Mouse (Mus musculus) MEL (cell line): ENCODE results near the gene Gpr142.

ENCODE experiments used
- CTCF ChIP-seq, 3 experiments: IDR thresholded peaks in 2 of 3; conservative IDR thresholded peaks in 1 of 3; 2 replicates each; pipeline ENCODE4 v1.5.1; 2011 to 2012; ENCODE audit warnings: low read length in 3 of 3, low read depth in 2 of 3, mild to moderate bottlenecking in 2 of 3, improper control_type of control experiment in 1 of 3, inconsistent platforms in 1 of 3, mixed read lengths in 1 of 3, moderate library complexity in 1 of 3; ENCODE audit not compliant: control insufficient read depth in 1 of 3, insufficient read depth in 1 of 3, poor library complexity in 1 of 3, severe bottlenecking in 1 of 3
- ELF1 ChIP-seq: IDR thresholded peaks from 2 replicates; pipeline ENCODE4 v1.6.1; 2014; ENCODE audit warnings: low read depth, mild to moderate bottlenecking, inconsistent platforms, low read length, improper control_type of control experiment, moderate library complexity
- EP300 ChIP-seq, 2 experiments: IDR thresholded peaks; 2 replicates each; pipeline ENCODE4 v1.6.1; 2011; ENCODE audit warnings: improper control_type of control experiment in 2 of 2, low read length in 2 of 2, low read depth in 1 of 2, mild to moderate bottlenecking in 1 of 2
- ETS1 ChIP-seq: IDR thresholded peaks from 2 replicates; pipeline ENCODE4 v1.6.1; 2012; ENCODE audit warnings: low read depth, mild to moderate bottlenecking, inconsistent platforms, low read length, improper control_type of control experiment, moderate library complexity
- JUND ChIP-seq: IDR thresholded peaks from 2 replicates; pipeline ENCODE4 v1.6.1; 2011; ENCODE audit warnings: low read depth, mild to moderate bottlenecking, improper control_type of control experiment, low read length
- MAFK ChIP-seq: IDR thresholded peaks from 2 replicates; pipeline ENCODE4 v1.6.1; 2011; ENCODE audit warnings: low read depth, mild to moderate bottlenecking, low read length, improper control_type of control experiment, borderline replicate concordance
- POLR2A ChIP-seq, 2 experiments: IDR thresholded peaks; 2 replicates each; pipeline ENCODE4 v1.6.1; 2011 to 2012; ENCODE audit warnings: low read length in 2 of 2, mild to moderate bottlenecking in 2 of 2, control low read depth in 1 of 2, improper control_type of control experiment in 1 of 2, low read depth in 1 of 2, moderate library complexity in 1 of 2; ENCODE audit not compliant: control insufficient read depth in 1 of 2, insufficient read depth in 1 of 2, poor library complexity in 1 of 2
- POLR2AphosphoS2 ChIP-seq: IDR thresholded peaks from 2 replicates; pipeline ENCODE4 v1.6.1; 2011; ENCODE audit warnings: low read length, improper control_type of control experiment
- POLR2AphosphoS5 ChIP-seq: IDR thresholded peaks from 2 replicates; pipeline ENCODE4 v1.6.1; 2012; ENCODE audit warnings: low read depth, borderline replicate concordance, mild to moderate bottlenecking, inconsistent platforms, low read length, moderate library complexity, mixed read lengths
- TCF12 ChIP-seq: IDR thresholded peaks from 2 replicates; pipeline ENCODE4 v1.6.1; 2014; ENCODE audit warnings: low read depth, mild to moderate bottlenecking, inconsistent platforms, low read length, improper control_type of control experiment, moderate library complexity
- USF2 ChIP-seq, 2 experiments: IDR thresholded peaks; 2 replicates each; pipeline ENCODE4 v1.6.1; 2011 to 2012; ENCODE audit warnings: improper control_type of control experiment in 2 of 2, low read length in 2 of 2, borderline replicate concordance in 1 of 2, inconsistent platforms in 1 of 2, low read depth in 1 of 2, mild to moderate bottlenecking in 1 of 2; ENCODE audit not compliant: insufficient read depth in 1 of 2
- ZMIZ1 ChIP-seq: IDR thresholded peaks from 2 replicates; pipeline ENCODE4 v1.6.1; 2012; ENCODE audit warnings: low read depth, mild to moderate bottlenecking, inconsistent platforms, low read length, improper control_type of control experiment, moderate library complexity
- ZNF384 ChIP-seq: IDR thresholded peaks from 2 replicates; pipeline ENCODE4 v1.6.1; 2012; ENCODE audit warnings: low read depth, mild to moderate bottlenecking, inconsistent platforms, low read length, improper control_type of control experiment

GRCm38 (mm10) chr11:114794691-114795090, 4.0 kb upstream of the Gpr142 start:
- TF ChIP-seq ELF1: no peak
- TF ChIP-seq CTCF (IDR thresholded peaks at IDR 0.05 in 2 of 3, conservative IDR thresholded peaks at IDR 0.05 in 1 of 3; ENCODE audit: control insufficient read depth in 1 of 3, insufficient read depth in 1 of 3, low read depth in 2 of 3, low read length in 3 of 3, poor library complexity in 1 of 3, severe bottlenecking in 1 of 3): no peak
- no peak for TF ChIP-seq EP300 (IDR thresholded peaks at IDR 0.05; ENCODE audit: low read depth in 1 of 2, low read length in 2 of 2)
- no peak for TF ChIP-seq ETS1
- no peak for TF ChIP-seq ZNF384
- no peak for TF ChIP-seq MAFK
- TF ChIP-seq POLR2A (IDR thresholded peaks at IDR 0.05; ENCODE audit: control insufficient read depth in 1 of 2, insufficient read depth in 1 of 2, low read depth in 1 of 2, low read length in 2 of 2, poor library complexity in 1 of 2): no peak
- no peak for TF ChIP-seq POLR2AphosphoS2
- TF ChIP-seq POLR2AphosphoS5: no peak
- no peak for TF ChIP-seq USF2 (IDR thresholded peaks at IDR 0.05; ENCODE audit: borderline replicate concordance in 1 of 2, insufficient read depth in 1 of 2, low read depth in 1 of 2, low read length in 2 of 2)
- no peak for TF ChIP-seq TCF12
- TF ChIP-seq JUND: no peak
- TF ChIP-seq ZMIZ1: no peak
